Mouse (Mus musculus): ENCODE results near the gene Selp.

Selp gene

DNA sequence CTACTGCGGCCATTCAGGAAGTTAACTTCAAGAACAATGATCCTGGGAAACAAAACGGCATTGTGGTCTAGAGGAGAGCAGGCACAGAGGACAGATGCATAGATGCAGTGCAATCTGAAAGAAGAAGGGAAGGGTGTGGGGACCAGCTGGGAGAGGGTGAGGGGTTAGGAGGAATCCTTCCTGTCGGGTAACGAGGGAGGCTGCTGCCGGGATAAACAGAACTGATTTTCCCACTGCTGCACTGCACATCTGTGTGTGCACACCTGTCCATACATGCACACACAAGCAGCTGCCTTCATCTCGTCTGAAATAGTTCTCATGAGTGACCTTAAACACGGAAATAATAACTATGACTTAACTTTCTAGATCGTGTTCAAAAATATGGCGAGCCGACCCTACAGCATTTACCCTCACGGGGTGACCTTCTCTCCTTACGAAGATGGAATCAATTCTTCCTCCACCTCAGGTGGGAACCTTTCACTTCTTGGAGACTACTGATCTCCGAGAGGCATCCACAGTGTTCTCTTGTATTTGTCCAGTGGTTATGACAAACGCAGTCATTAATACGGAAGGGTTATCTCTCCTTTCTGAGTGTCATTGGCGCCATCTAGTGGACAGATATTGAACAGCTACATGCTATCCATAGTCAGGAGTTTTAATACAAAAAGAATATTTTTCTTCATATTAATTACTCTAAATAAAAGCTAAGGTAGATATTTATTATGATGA lies 69.2 kb downstream of the Selp start:
- peak; percentile 80 for DNase-seq

DNA sequence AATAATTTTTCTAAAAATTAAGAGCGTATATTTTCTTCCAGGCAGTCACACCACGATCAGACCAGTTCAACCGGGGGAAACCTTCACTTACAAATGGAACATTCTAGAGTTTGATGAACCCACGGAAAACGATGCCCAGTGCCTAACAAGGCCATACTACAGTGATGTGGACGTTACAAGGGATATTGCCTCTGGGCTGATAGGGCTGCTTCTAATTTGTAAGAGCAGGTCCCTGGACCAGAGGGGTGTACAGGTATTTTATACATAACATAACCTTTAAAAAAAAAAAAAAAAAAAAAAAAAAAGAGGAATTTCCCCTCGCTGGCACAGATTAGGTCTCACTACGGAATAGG lies 69.8 kb downstream of the Selp start:
- no peak for DNase-seq

DNA sequence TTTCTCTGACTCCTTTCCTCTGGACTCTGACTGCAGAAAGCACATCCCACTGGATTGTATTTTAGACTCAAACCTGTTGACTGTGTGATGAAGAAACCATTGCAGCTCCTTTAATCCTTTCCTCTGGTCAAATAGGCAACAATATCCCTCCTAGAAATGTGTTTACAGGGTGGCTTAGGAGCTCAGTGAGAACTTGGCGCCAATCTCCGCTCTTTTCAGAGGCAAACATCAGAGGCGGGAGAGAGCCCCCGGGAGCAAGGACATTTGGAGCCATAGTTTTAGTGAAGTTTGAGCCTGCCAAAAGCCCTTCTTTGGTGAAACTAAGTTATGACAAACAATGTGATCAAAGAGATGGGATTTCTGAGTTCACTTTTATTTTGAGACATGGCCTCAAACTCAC lies 70.3 kb downstream of the Selp start:
- peak; percentile 20 for DNase-seq

DNA sequence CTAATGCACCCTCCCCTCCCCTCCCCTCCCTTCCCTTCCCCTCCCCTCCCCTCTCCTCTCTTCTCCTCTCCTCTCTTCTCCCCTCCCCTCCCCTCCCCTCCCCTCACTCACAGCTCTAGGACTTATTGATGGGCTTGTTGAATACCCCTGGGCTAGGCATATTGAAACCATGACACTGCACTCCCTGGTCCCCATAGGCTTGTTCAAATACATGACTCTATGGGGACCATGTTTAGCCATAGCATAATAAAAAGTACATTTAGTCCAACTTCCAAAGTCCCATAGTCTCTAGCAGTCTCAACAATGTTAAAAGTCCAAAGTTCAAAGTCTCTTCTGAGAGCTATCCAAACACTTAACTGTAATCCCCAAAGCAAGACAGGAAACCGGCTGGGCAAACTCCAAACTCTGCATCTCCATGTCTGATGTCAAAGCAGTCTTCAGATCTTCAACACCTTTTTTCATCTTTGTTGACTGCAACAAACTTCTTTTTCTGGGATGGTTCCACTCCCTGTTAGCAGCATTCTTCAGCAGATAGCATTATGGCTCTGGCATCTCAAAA lies 72.0 kb downstream of the Selp start:
- no peak for DNase-seq

DNA sequence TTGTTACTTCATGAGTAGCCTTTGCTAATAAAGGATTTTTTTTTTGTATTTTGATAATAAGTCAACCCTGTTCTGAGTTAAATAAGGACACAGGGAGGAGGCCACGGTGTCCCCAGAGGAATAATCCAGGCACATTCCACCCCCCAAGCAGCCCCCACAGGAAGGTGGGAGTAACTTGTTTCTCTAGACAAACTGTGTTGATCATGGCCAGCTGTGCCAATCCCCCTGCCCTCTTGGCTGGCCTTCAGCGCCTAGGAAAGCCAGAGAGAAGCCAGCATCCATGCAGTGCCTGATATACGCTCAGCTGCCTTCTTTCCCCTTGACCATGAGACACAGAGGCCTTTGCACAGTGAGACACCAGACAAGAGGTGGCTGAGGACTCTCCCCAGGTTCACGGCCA lies 84.5 kb downstream of the Selp start:
- DNase-seq, result no peak

Measured in lung, postnatal 10 days (tissue).